Mouse (Mus musculus) heart, embryonic 11.5 days (tissue): ENCODE measurements around the gene Tbc1d5. TPM values are rescaled to one million over a fixed set of nuclear protein-coding genes. Genes with fewer than 3 reads are reported as not detected.
A peak's percentile ranks its signal among the peaks of the same experiment; 100 is the strongest.

Experiments
- ATAC-seq: fragments of 200-750 bp; cut with Nextera tagmentation; replicated peaks from 2 replicates; pipeline ENCODE4 v1.8.0; 2017; ENCODE audit warnings: moderate library complexity; ENCODE audit not compliant: insufficient number of reproducible peaks, low FRiP score, low TSS enrichment
- H3K27ac ChIP-seq: fragments of 300-500 bp; sonication (generic); 2 replicates; pipeline ENCODE4 v1.5.1; 2014; ENCODE audit warnings: mild to moderate bottlenecking, low read depth, low read length
- H3K27me3 ChIP-seq: fragments of 300-500 bp; sonication (generic); 2 replicates; pipeline ENCODE4 v1.6.1; 2014; ENCODE audit warnings: mild to moderate bottlenecking, low read length, mixed read lengths; ENCODE audit not compliant: control insufficient read depth, insufficient read depth
- H3K36me3 ChIP-seq: fragments of 300-500 bp; sonication (generic); 2 replicates; pipeline ENCODE4 v1.6.1; 2014; ENCODE audit warnings: mild to moderate bottlenecking, low read length, moderate library complexity, mixed read lengths; ENCODE audit not compliant: control insufficient read depth, insufficient read depth
- H3K4me1 ChIP-seq: fragments of 300-500 bp; sonication (generic); 2 replicates; pipeline ENCODE4 v1.6.1; 2014; ENCODE audit warnings: low read length; ENCODE audit not compliant: control insufficient read depth, insufficient read depth
- H3K4me2 ChIP-seq: fragments of 300-500 bp; sonication (generic); 2 replicates; pipeline ENCODE4 v1.6.1; 2014; ENCODE audit warnings: mild to moderate bottlenecking, moderate library complexity
- H3K4me3 ChIP-seq: fragments of 300-500 bp; sonication (generic); 2 replicates; pipeline ENCODE4 v1.5.1; 2014; ENCODE audit warnings: low read depth, low read length
- H3K9ac ChIP-seq: fragments of 300-500 bp; sonication (generic); 2 replicates; pipeline ENCODE4 v1.6.1; 2014; ENCODE audit warnings: mild to moderate bottlenecking, low read depth, low read length, moderate library complexity
- H3K9me3 ChIP-seq: fragments of 300-500 bp; sonication (generic); replicated peaks from 2 replicates; pipeline ENCODE4 v1.6.1; 2016; ENCODE audit warnings: low read length; ENCODE audit not compliant: control insufficient read depth
- WGBS: fragments of 180-500 bp; shearing (Covaris S2); extraction: QIAGEN DNeasy Blood & Tissue Kit; methylation state at CpG from one replicate; pipeline ENCODE4 v1.1.7; 2014; ENCODE audit not compliant: insufficient replicate concordance; 5-methylcytosine and 5-hydroxymethylcytosine counted together
- polyA plus RNA-seq: library from polyadenylated mRNA; unstranded; fragments of >200 nt; fragmentation: Nextera tagmentation; extraction: Ambion mirVana; gene quantifications from 2 replicates; pipeline ENCODE4 v1.2.1, GENCODE M21; 2014

Tbc1d5 gene
- polyA plus RNA-seq, 1 experiment from 2014 or later: 9.3 TPM

DNA sequence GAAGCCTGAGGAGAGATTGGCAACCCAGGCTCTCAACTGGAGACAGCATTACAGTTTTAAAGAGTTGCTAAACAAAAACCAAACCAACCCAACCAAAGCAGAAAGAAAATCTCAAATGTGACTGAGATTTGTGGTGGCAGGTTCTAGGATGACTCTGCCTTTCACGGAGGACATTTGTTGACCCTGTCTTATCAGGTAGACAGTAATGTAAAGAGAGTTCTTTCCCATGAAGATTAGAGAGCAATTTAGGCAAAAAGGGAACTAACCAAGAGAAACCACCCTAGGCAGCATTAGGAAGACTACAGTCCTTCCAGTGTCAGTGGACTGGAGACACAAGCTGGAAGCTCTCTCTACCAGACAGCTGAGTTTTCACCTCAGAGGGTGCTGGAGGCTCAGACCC, 438.3 kb downstream of the Tbc1d5 start:
- Histone ChIP-seq H3K36me3 (no peaks in the 10 kb centered on the region), H3K9me3 (no peaks in the 10 kb centered on the region), H3K27me3 (no peaks in the 10 kb centered on the region), H3K4me1 (peaks cover 17% of the 10 kb centered on the region), H3K4me2 (no peak overlapping the region), H3K4me3 (no peak overlapping the region), H3K9ac (no peak overlapping the region), H3K27ac (no peak overlapping the region)
- ATAC-seq: no peak
- WGBS: 33% methylated on average over 1 of the region's 1 CpGs

GRCm38 (mm10) chr17:50738476-50738875, 440.7 kb downstream of the Tbc1d5 start:
- 85% methylated on average over 2 of the region's 2 CpGs for WGBS
- Histone ChIP-seq H3K27me3 (no peaks in the 10 kb centered on the region), H3K4me2 (no peak overlapping the region), H3K9me3 (no peaks in the 10 kb centered on the region), H3K4me3 (no peak overlapping the region), H3K27ac (no peak overlapping the region), H3K4me1 (peaks cover 31% of the 10 kb centered on the region), H3K36me3 (no peaks in the 10 kb centered on the region), H3K9ac (no peak overlapping the region)
- no peak for ATAC-seq

- H3K27me3 ChIP-seq: no peaks in the 10 kb centered on the region
- no peaks in the 10 kb centered on the region for H3K36me3 ChIP-seq
- H3K27ac ChIP-seq: no peak overlapping the region
- WGBS: 32% methylated on average over 2 of the region's 2 CpGs
- no peaks in the 10 kb centered on the region for H3K9me3 ChIP-seq
- no peak for ATAC-seq
- no peak overlapping the region for H3K4me3 ChIP-seq
- peaks cover 31% of the 10 kb centered on the region for H3K4me1 ChIP-seq
- H3K9ac ChIP-seq: no peak overlapping the region
- no peak overlapping the region for H3K4me2 ChIP-seq
These were observed 442.1 kb downstream of the Tbc1d5 start for GRCm38 (mm10) chr17:50737068-50737467.

- no peak for ATAC-seq
- H3K4me1 ChIP-seq: peaks cover 27% of the 10 kb centered on the region
- no peaks in the 10 kb centered on the region for H3K36me3 ChIP-seq
- peak overlapping the region; percentile 1 for H3K27ac ChIP-seq
- 66% methylated on average over 8 of the region's 8 CpGs for WGBS
- no peak overlapping the region for H3K4me3 ChIP-seq
- H3K9ac ChIP-seq: no peak overlapping the region
- H3K4me2 ChIP-seq: no peak overlapping the region
- H3K27me3 ChIP-seq: no peaks in the 10 kb centered on the region
- H3K9me3 ChIP-seq: no peaks in the 10 kb centered on the region
These were observed 443.1 kb downstream of the Tbc1d5 start for GRCm38 (mm10) chr17:50735955-50736533.

GRCm38 (mm10) chr17:50735382-50735954, 443.7 kb downstream of the Tbc1d5 start:
- ATAC-seq: no peak
- H3K9me3 ChIP-seq: no peaks in the 10 kb centered on the region
- peaks cover 27% of the 10 kb centered on the region for H3K4me1 ChIP-seq
- no peak overlapping the region for H3K9ac ChIP-seq
- no peaks in the 10 kb centered on the region for H3K27me3 ChIP-seq
- peak overlapping the region; percentile 1 for H3K27ac ChIP-seq
- H3K4me2 ChIP-seq: no peak overlapping the region
- H3K36me3 ChIP-seq: no peaks in the 10 kb centered on the region
- H3K4me3 ChIP-seq: no peak overlapping the region
- 55% methylated on average over 4 of the region's 4 CpGs for WGBS

DNA sequence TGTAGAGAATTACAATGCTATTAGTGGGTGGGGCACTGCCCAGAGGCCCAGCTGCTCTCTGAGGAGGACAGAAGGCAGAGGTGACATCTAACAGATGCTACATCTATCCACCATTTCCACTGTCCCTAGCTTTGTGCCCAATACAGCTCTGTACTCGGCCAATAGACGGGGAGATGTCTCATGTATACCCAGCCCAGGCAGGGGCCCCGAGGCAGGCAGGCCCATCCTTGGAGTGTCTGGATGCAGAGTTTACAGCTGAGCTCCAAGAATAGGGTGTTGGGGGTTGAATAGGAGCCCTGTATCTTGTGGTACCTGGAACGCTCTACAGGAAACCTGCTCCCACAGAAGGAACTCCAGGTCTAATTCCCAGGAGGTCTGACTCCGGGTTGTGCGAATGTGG, 444.4 kb downstream of the Tbc1d5 start:
- WGBS: 85% methylated on average over 6 of the region's 6 CpGs
- Histone ChIP-seq H3K9ac (no peak overlapping the region), H3K36me3 (no peaks in the 10 kb centered on the region), H3K27ac (peak overlapping the region; percentile 1; the same call in 1 of the 2 replicates), H3K4me1 (peaks cover 29% of the 10 kb centered on the region), H3K9me3 (no peaks in the 10 kb centered on the region), H3K27me3 (no peaks in the 10 kb centered on the region), H3K4me2 (no peak overlapping the region), H3K4me3 (no peak overlapping the region)
- ATAC-seq: no peak

- H3K27me3 ChIP-seq: no peaks in the 10 kb centered on the region
- H3K27ac ChIP-seq: no peak overlapping the region
- H3K9me3 ChIP-seq: no peaks in the 10 kb centered on the region
- H3K4me3 ChIP-seq: no peak overlapping the region
- ATAC-seq: no peak
- no peaks in the 10 kb centered on the region for H3K36me3 ChIP-seq
- peaks cover 29% of the 10 kb centered on the region for H3K4me1 ChIP-seq
- 90% methylated on average over 7 of the region's 7 CpGs for WGBS
- no peak overlapping the region for H3K9ac ChIP-seq
- H3K4me2 ChIP-seq: no peak overlapping the region
These were observed 445.8 kb downstream of the Tbc1d5 start for GRCm38 (mm10) chr17:50733390-50733789.

- peaks cover 26% of the 10 kb centered on the region for H3K4me1 ChIP-seq
- H3K36me3 ChIP-seq: no peaks in the 10 kb centered on the region
- no peak overlapping the region for H3K27ac ChIP-seq
- no peak overlapping the region for H3K9ac ChIP-seq
- H3K27me3 ChIP-seq: no peaks in the 10 kb centered on the region
- no peak overlapping the region for H3K4me3 ChIP-seq
- no peaks in the 10 kb centered on the region for H3K9me3 ChIP-seq
- no peak for ATAC-seq
- H3K4me2 ChIP-seq: no peak overlapping the region
- WGBS: 80% methylated on average over 5 of the region's 5 CpGs
These were observed 447.3 kb downstream of the Tbc1d5 start for GRCm38 (mm10) chr17:50731876-50732275.

GRCm38 (mm10) chr17:50730896-50731295, 448.3 kb downstream of the Tbc1d5 start:
- Histone ChIP-seq H3K4me1 (peaks cover 22% of the 10 kb centered on the region), H3K27ac (no peak overlapping the region), H3K9ac (no peak overlapping the region), H3K9me3 (no peaks in the 10 kb centered on the region), H3K27me3 (no peaks in the 10 kb centered on the region), H3K4me2 (no peak overlapping the region), H3K36me3 (no peaks in the 10 kb centered on the region), H3K4me3 (no peak overlapping the region)
- WGBS: 85% methylated on average over 2 of the region's 2 CpGs
- ATAC-seq: no peak
